Mouse (Mus musculus) liver, adult 2 months (tissue): ENCODE measurements around the gene Wdtc1. TPM values are rescaled to one million over a fixed set of nuclear protein-coding genes. Genes with fewer than 3 reads are reported as not detected.

Experiments
- DNase-seq: peaks from one replicate; pipeline ENCODE4 v3.0.0-alpha.2; 2011; ENCODE audit warnings: low read depth, low spot score; ENCODE audit errors: extremely low read depth
- H3K27ac ChIP-seq: fragments of 200-500 bp; replicated peaks from 2 replicates; pipeline ENCODE4 v1.5.1; 2012; ENCODE audit warnings: low read depth, mild to moderate bottlenecking, control low read depth, inconsistent platforms, low read length; ENCODE audit not compliant: insufficient read depth
- H3K27me3 ChIP-seq: fragments of 200-500 bp; 2 replicates; pipeline ENCODE4 v1.6.1; 2012; ENCODE audit warnings: mild to moderate bottlenecking, moderate library complexity, low read length, inconsistent platforms; ENCODE audit not compliant: control insufficient read depth, insufficient read depth
- H3K36me3 ChIP-seq: fragments of 200-500 bp; 2 replicates; pipeline ENCODE4 v1.6.1; 2012; ENCODE audit warnings: low read length, inconsistent platforms; ENCODE audit not compliant: control insufficient read depth, insufficient read depth
- H3K4me1 ChIP-seq: fragments of 200-500 bp; 2 replicates; pipeline ENCODE4 v1.6.1; 2011; ENCODE audit warnings: low read length; ENCODE audit not compliant: control insufficient read depth, insufficient read depth
- H3K4me3 ChIP-seq: fragments of 200-500 bp; 2 replicates; pipeline ENCODE4 v1.5.1; 2011; ENCODE audit warnings: low read depth, mild to moderate bottlenecking, control low read depth, low read length, moderate library complexity; ENCODE audit not compliant: insufficient read depth
- H3K79me2 ChIP-seq: fragments of 200-500 bp; 2 replicates; pipeline ENCODE4 v1.6.1; 2012; ENCODE audit warnings: inconsistent platforms, mild to moderate bottlenecking, low read length, moderate library complexity; ENCODE audit not compliant: control insufficient read depth, insufficient read depth
- H3K9ac ChIP-seq: fragments of 200-500 bp; 2 replicates; pipeline ENCODE4 v1.6.1; 2012; ENCODE audit warnings: low read depth, mild to moderate bottlenecking, control low read depth, inconsistent platforms, low read length
- CTCF ChIP-seq: fragments of 200-500 bp; IDR thresholded peaks from 2 replicates; pipeline ENCODE4 v1.5.1; 2011; ENCODE audit warnings: low read depth, low read length, control low read depth
- POLR2A ChIP-seq: fragments of 200-500 bp; IDR thresholded peaks from 2 replicates; pipeline ENCODE4 v1.6.1; 2011; ENCODE audit warnings: low read length, control low read depth; ENCODE audit not compliant: insufficient read depth; ENCODE audit errors: extremely low read depth
- WGBS: fragments of 180-500 bp; shearing (Covaris S2); methylation state at CpG from one replicate; pipeline ENCODE4 v1.1.7; 2018; 5-methylcytosine and 5-hydroxymethylcytosine counted together
- polyA plus RNA-seq: library from polyadenylated mRNA; depleted of rRNA; stranded (reverse); fragments of >200 nt; gene quantifications from 2 replicates; pipeline ENCODE4 v1.2.3, GENCODE M21; 2012
- total RNA-seq: library from RNA; depleted of rRNA; stranded (reverse); fragments of >200 nt; gene quantifications from 2 replicates; pipeline ENCODE4 v1.2.3, GENCODE M21; 2014

Gene Wdtc1
- total and polyA plus RNA-seq, 2 experiments, result 20.6 to 83.3 TPM

- Histone ChIP-seq H3K27ac (no peak overlapping the region), H3K4me3 (no peak overlapping the region), H3K27me3 (no peaks in the 10 kb centered on the region), H3K79me2 (peaks cover 8% of the 10 kb centered on the region; the same call in 1 of the 2 replicates), H3K4me1 (no peaks in the 10 kb centered on the region), H3K36me3 (no peaks in the 10 kb centered on the region), H3K9ac (no peak overlapping the region)
- DNase-seq, result no peak
- 71% methylated on average over 5 of the region's 5 CpGs for WGBS
- TF ChIP-seq POLR2A (no peak), CTCF (no peak)
These were observed 44.0 kb upstream of the Wdtc1 start for GRCm38 (mm10) chr4:133397299-133397698.

- no peak for DNase-seq
- no peak for TF ChIP-seq POLR2A
- no peak for TF ChIP-seq CTCF
- Histone ChIP-seq H3K79me2 (peaks cover 8% of the 10 kb centered on the region; the same call in 1 of the 2 replicates), H3K27me3 (no peaks in the 10 kb centered on the region), H3K27ac (no peak overlapping the region), H3K4me3 (no peak overlapping the region), H3K4me1 (no peaks in the 10 kb centered on the region), H3K36me3 (no peaks in the 10 kb centered on the region), H3K9ac (no peak overlapping the region)
- 82% methylated on average over 2 of the region's 2 CpGs for WGBS
These were observed 42.8 kb upstream of the Wdtc1 start for GRCm38 (mm10) chr4:133396079-133396478.

GRCm38 (mm10) chr4:133394981-133395573 lies 41.8 kb upstream of the Wdtc1 start:
- H3K4me1 ChIP-seq, result peaks cover 3% of the 10 kb centered on the region; the same call in 1 of the 2 replicates
- TF ChIP-seq POLR2A (no peak), CTCF (no peak)
- no peak overlapping the region for H3K27ac ChIP-seq
- no peak overlapping the region for H3K4me3 ChIP-seq
- 92% methylated on average over 4 of the region's 4 CpGs for WGBS
- peaks cover 8% of the 10 kb centered on the region; the same call in 1 of the 2 replicates for H3K79me2 ChIP-seq
- no peak for DNase-seq
- no peak overlapping the region for H3K9ac ChIP-seq
- H3K27me3 ChIP-seq, result no peaks in the 10 kb centered on the region
- H3K36me3 ChIP-seq, result no peaks in the 10 kb centered on the region

- no peak overlapping the region for H3K9ac ChIP-seq
- 77% methylated on average over 18 of the region's 18 CpGs for WGBS
- H3K27me3 ChIP-seq, result no peaks in the 10 kb centered on the region
- H3K4me3 ChIP-seq, result no peak overlapping the region
- TF ChIP-seq POLR2A (no peak), CTCF (no peak)
- H3K27ac ChIP-seq, result peak overlapping the region; percentile 24
- no peaks in the 10 kb centered on the region; the same call in 1 of the 2 replicates for H3K79me2 ChIP-seq
- H3K4me1 ChIP-seq, result peaks cover 5% of the 10 kb centered on the region; the same call in 1 of the 2 replicates
- no peaks in the 10 kb centered on the region for H3K36me3 ChIP-seq
- DNase-seq, result no peak
These were observed 38.1 kb upstream of the Wdtc1 start for GRCm38 (mm10) chr4:133391185-133392040.

- no peak for DNase-seq
- TF ChIP-seq CTCF (no peak), POLR2A (no peak)
- Histone ChIP-seq H3K36me3 (no peaks in the 10 kb centered on the region), H3K9ac (no peak overlapping the region), H3K4me3 (no peak overlapping the region), H3K27me3 (no peaks in the 10 kb centered on the region), H3K79me2 (no peaks in the 10 kb centered on the region; the same call in 1 of the 2 replicates), H3K27ac (peak overlapping the region; percentile 24; the same call in 1 of the 2 replicates), H3K4me1 (peaks cover 5% of the 10 kb centered on the region; the same call in 1 of the 2 replicates)
- WGBS, result 85% methylated on average over 6 of the region's 6 CpGs
These were observed 37.3 kb upstream of the Wdtc1 start for GRCm38 (mm10) chr4:133390585-133390984.
